In the genomic region with DNA sequence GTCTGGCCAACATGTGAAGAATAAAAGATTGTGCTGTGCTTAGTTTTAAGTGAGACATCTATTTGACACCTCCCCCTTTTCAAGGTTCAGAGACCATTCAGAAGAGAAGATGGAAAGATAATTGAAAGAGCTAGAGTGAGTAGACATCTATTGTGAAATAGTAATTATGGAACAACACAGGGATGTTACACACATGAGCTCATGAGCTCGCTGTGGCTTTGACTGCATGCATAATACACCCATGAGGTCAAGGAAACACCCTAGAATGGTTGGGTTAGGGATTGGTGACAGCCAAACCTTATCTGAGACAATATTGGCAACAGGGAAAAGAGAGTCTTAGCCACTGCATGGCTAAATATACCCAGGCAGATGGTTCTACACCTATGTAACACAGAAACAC, we compare ENCODE assay signal across 16 mouse cellular contexts.
"Had no signal": no experiment of that assay in that cellular context is flagged by ENCODE, and none has a peak within 500 bp of the region (broad histone marks: within the 10 kb centered on the region; RNA-seq: fewer than 3 reads in every experiment).

No protein-coding gene starts in this region.

- DNase-seq: gastrocnemius, postnatal 14 days; heart, adult 11 months; heart, adult 2 months; heart, postnatal 14 days; heart, postnatal 36 days; kidney, adult 11 months; kidney, adult 2 months; kidney, adult 9 months; kidney, postnatal 14 days; kidney, postnatal 36 days; layer of hippocampus, adult 9-11 months; layer of hippocampus, postnatal 36 days; left cerebral cortex, postnatal 4 days; liver, embryonic 13.5 days had no signal

- ATAC-seq: hindbrain, postnatal 0 days; intestine, embryonic 16.5 days had no signal
